Mouse (Mus musculus): ENCODE data around the gene Abcg1. TPM values are rescaled to one million over a fixed set of nuclear protein-coding genes. Genes with fewer than 3 reads are reported as not detected.

The Abcg1 gene
- polyA plus RNA-seq, 1 experiment: 7.4 TPM

GRCm38 (mm10) chr17:31128708-31129318 is 71.3 kb downstream of the Abcg1 start:
- no peak for DNase-seq (ENCODE audit: low spot score)

GRCm38 (mm10) chr17:31129452-31129851 is 72.0 kb downstream of the Abcg1 start, which contains the start of gene Tff3:
TSS of gene Tff3 (minus strand) at chr17:31129646.
- DNase-seq (ENCODE audit: low spot score): no peak

GRCm38 (mm10) chr17:31131269-31131821 is 73.9 kb downstream of the Abcg1 start:
- no peak for DNase-seq (ENCODE audit: low spot score)

GRCm38 (mm10) chr17:31133776-31134175 is 76.3 kb downstream of the Abcg1 start:
- DNase-seq (ENCODE audit: low spot score): no peak

- DNase-seq (ENCODE audit: low spot score): no peak
Observed at GRCm38 (mm10) chr17:31134913-31135312, 77.4 kb downstream of the Abcg1 start.

GRCm38 (mm10) chr17:31136291-31136690 is 78.8 kb downstream of the Abcg1 start:
- DNase-seq (ENCODE audit: low spot score): no peak

- DNase-seq (ENCODE audit: low spot score): no peak
Observed at GRCm38 (mm10) chr17:31136821-31137220, 79.3 kb downstream of the Abcg1 start.

- DNase-seq (ENCODE audit: low spot score): no peak
Observed at GRCm38 (mm10) chr17:31138398-31138797, 80.9 kb downstream of the Abcg1 start.

GRCm38 (mm10) chr17:31142116-31142515 is 84.6 kb downstream of the Abcg1 start:
- DNase-seq (ENCODE audit: low spot score): no peak

- DNase-seq (ENCODE audit: low spot score): no peak
Observed at GRCm38 (mm10) chr17:31144040-31145037, 86.9 kb downstream of the Abcg1 start, which contains the start of gene Tff2. TSS of gene Tff2 (minus strand) at chr17:31144282.

- DNase-seq (ENCODE audit: low spot score): no peak
Observed at GRCm38 (mm10) chr17:31145998-31146397, 88.5 kb downstream of the Abcg1 start.

GRCm38 (mm10) chr17:31152512-31152911 is 95.0 kb downstream of the Abcg1 start:
- no peak for DNase-seq (ENCODE audit: low spot score)

- no peak for DNase-seq (ENCODE audit: low spot score)
Observed at GRCm38 (mm10) chr17:31152966-31153499, 95.6 kb downstream of the Abcg1 start.

- no peak for DNase-seq (ENCODE audit: low spot score)
Observed at GRCm38 (mm10) chr17:31153785-31154184, 96.3 kb downstream of the Abcg1 start.

GRCm38 (mm10) chr17:31157921-31158320 is 100.4 kb downstream of the Abcg1 start:
- no peak for DNase-seq (ENCODE audit: low spot score)

GRCm38 (mm10) chr17:31160291-31160690 is 102.8 kb downstream of the Abcg1 start:
- no peak for DNase-seq (ENCODE audit: low spot score)

- DNase-seq (ENCODE audit: low spot score): no peak
Observed at GRCm38 (mm10) chr17:31162607-31163006, 105.1 kb downstream of the Abcg1 start.

GRCm38 (mm10) chr17:31163821-31164220 is 106.3 kb downstream of the Abcg1 start:
- DNase-seq (ENCODE audit: low spot score): no peak

- no peak for DNase-seq (ENCODE audit: low spot score)
Observed at GRCm38 (mm10) chr17:31165127-31165526, 107.7 kb downstream of the Abcg1 start, which contains the start of gene Tff1. TSS of gene Tff1 (minus strand) at chr17:31165277.
